Mouse (Mus musculus): ENCODE measurements around the gene Nfx1. TPM values are rescaled to one million over a fixed set of nuclear protein-coding genes. Genes with fewer than 3 reads are reported as not detected.

Gene Nfx1
- polyA plus RNA-seq, 1 experiment = 24.3 TPM

DNA sequence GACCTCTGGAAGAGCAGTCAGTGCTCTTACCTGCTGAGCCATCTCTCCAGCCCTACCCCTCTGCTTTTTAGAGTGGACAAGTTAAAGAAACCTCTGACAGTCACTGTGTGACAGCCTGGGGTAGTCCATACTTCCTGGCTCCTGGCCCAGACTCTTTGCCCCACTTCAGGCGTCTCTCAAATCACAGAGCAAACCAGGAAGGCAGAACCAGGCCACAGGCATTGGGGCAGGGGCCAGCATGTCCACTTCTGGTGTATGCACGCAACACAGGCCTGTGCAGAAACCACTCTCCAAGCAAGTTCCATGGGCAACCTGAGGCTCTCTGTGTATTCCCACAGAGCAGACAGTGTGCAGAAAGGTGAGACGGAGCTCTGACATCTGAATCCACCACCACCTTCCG, 94.5 kb downstream of the Nfx1 start:
- DNase-seq = no peak
- no peaks in the 10 kb centered on the region; the same call in 1 of the 2 replicates for H3K4me1 ChIP-seq (ENCODE audit: control insufficient read depth, insufficient read depth, low read length)
- H3K27me3 ChIP-seq (replicated peaks; ENCODE audit: control insufficient read depth, insufficient read depth, low read length) = no peaks in the 10 kb centered on the region
- no peaks in the 10 kb centered on the region for H3K36me3 ChIP-seq (ENCODE audit: control insufficient read depth, insufficient read depth, low read length)
- H3K27ac ChIP-seq (ENCODE audit: insufficient read depth, low read depth, low read length) = no peak overlapping the region
- 81% methylated on average over 4 of the region's 4 CpGs for WGBS
- H3K4me3 ChIP-seq (ENCODE audit: insufficient read depth, low read depth, low read length) = no peak overlapping the region
- TF ChIP-seq CTCF (conservative IDR thresholded peaks at IDR 0.05; ENCODE audit: insufficient read depth, insufficient read length, low read depth, low read length) (no peak), POLR2A (IDR thresholded peaks at IDR 0.05; ENCODE audit: low read depth, low read length) (no peak)

DNA sequence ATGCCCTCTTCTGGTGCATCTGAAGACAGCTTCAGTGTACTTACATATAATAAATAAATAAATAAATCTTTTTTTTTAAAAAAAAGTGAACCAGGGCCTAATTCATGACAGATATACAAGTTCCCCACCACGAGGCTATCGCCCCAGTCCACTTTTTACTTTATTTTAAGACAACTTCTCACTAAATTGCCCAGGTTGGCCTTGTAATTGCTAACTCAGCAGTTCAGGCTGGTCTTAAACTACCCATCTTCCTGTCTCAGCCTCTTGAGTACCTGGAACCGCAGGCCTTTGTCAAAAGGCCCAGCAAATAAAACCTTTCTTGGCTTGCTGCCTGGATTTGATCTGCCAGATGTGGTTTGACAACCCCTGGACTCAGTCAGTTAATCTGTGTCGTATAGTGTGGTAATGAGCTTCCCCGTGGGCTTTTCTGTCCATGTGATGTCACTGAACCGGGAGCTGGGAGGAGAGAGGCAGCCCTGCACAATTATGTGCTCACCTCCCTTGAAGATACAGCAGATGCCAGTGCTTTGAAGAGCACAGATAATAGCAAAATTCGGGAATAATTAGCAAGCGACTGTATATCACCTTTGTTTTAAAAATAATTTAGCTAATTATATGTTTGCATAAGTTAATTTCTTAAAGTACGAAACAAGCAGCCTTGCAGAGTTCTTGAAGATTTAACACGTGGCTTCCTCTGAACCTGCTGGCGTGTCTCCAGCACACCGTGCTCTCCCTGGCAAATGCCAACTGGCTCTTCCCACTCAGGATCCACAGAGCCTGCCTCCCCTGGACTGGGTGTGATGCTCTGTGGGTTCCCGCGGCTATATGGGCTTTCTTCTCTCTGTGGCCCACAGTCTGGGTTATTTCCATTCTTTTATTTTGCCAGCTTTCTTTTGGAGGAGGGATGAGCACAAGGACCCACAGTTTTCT, 101.1 kb downstream of the Nfx1 start:
- TF ChIP-seq POLR2A (IDR thresholded peaks at IDR 0.05; ENCODE audit: low read depth, low read length) (no peak), CTCF (conservative IDR thresholded peaks at IDR 0.05; ENCODE audit: insufficient read depth, insufficient read length, low read depth, low read length) (no peak)
- no peak overlapping the region for H3K4me3 ChIP-seq (ENCODE audit: insufficient read depth, low read depth, low read length)
- WGBS = 65% methylated on average over 14 of the region's 14 CpGs
- H3K27me3 ChIP-seq (replicated peaks; ENCODE audit: control insufficient read depth, insufficient read depth, low read length) = no peaks in the 10 kb centered on the region
- no peak overlapping the region for H3K27ac ChIP-seq (ENCODE audit: insufficient read depth, low read depth, low read length)
- DNase-seq = peak; percentile 36
- no peaks in the 10 kb centered on the region for H3K4me1 ChIP-seq (ENCODE audit: control insufficient read depth, insufficient read depth, low read length)
- H3K36me3 ChIP-seq (ENCODE audit: control insufficient read depth, insufficient read depth, low read length) = no peaks in the 10 kb centered on the region

DNA sequence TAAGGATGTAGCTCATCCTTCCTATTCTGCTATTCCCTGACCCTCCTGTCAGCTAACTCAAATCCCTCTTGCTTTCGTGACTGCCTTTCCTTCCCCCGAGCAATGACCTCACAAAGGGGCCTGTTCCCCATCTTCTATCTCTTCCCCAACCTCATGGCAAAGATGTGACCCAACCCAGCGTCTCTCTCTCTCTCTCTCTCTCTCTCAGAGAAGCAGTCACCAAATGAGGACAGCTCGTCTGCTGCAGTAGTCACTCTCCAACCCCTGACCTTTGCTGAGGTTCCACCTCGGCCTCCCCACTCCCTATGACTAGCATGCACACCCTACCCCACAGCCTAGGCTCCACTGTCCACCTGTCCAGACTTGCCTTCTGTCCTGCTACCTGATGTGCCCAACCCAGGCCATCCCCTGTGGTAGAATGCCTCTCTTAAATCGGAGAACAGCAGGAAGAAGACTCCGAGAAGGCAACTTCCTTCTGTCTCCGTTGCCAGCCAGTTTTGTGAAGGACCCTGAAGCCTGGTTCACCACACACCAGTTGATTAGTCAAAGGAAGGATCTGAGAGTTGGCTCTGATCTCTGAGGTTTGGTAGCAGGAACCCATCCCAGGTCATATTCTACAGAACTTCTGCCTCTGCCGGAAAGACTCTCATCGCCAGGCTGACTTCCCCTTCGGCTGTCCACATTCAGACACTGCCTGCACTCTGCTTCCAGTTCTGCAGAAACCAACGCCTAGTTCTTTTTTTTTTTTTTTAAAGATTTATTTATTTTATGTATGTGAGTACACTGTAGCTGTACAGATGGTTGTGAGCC, 102.5 kb downstream of the Nfx1 start:
- H3K36me3 ChIP-seq (ENCODE audit: control insufficient read depth, insufficient read depth, low read length) = no peaks in the 10 kb centered on the region
- H3K27ac ChIP-seq (ENCODE audit: insufficient read depth, low read depth, low read length) = no peak overlapping the region
- WGBS = 78% methylated on average over 12 of the region's 12 CpGs
- H3K4me3 ChIP-seq (ENCODE audit: insufficient read depth, low read depth, low read length) = no peak overlapping the region
- no peak for DNase-seq
- no peak for TF ChIP-seq CTCF (conservative IDR thresholded peaks at IDR 0.05; ENCODE audit: insufficient read depth, insufficient read length, low read depth, low read length)
- no peak for TF ChIP-seq POLR2A (IDR thresholded peaks at IDR 0.05; ENCODE audit: low read depth, low read length)
- H3K4me1 ChIP-seq (ENCODE audit: control insufficient read depth, insufficient read depth, low read length) = no peaks in the 10 kb centered on the region
- no peaks in the 10 kb centered on the region for H3K27me3 ChIP-seq (replicated peaks; ENCODE audit: control insufficient read depth, insufficient read depth, low read length)

DNA sequence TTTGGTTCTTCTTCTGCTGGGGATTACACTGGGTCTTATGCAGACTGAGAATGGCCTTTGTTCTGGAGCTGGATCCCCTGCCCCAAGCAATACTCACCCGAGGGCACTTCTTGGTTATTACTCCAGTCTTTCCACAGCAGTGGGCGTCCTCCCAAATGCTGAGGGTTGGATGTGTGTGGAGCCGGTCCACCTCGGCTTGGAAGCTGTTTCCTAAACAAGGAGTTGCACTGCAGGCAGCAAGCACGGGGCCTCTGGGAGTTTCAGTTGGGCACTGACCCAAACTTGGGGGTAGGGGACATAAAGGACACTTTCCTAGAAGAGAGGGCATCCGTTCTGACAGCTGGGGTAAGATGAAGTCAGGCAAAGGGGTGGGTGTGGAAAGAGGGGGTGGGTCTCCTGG, 103.8 kb downstream of the Nfx1 start:
- no peaks in the 10 kb centered on the region for H3K27me3 ChIP-seq (replicated peaks; ENCODE audit: control insufficient read depth, insufficient read depth, low read length)
- 64% methylated on average over 6 of the region's 6 CpGs for WGBS
- H3K4me1 ChIP-seq (ENCODE audit: control insufficient read depth, insufficient read depth, low read length) = no peaks in the 10 kb centered on the region
- no peak overlapping the region for H3K4me3 ChIP-seq (ENCODE audit: insufficient read depth, low read depth, low read length)
- H3K36me3 ChIP-seq (ENCODE audit: control insufficient read depth, insufficient read depth, low read length) = no peaks in the 10 kb centered on the region
- no peak for DNase-seq
- TF ChIP-seq POLR2A (IDR thresholded peaks at IDR 0.05; ENCODE audit: low read depth, low read length) (no peak), CTCF (conservative IDR thresholded peaks at IDR 0.05; ENCODE audit: insufficient read depth, insufficient read length, low read depth, low read length) (no peak)
- H3K27ac ChIP-seq (ENCODE audit: insufficient read depth, low read depth, low read length) = no peak overlapping the region

Other genes starting within 250 kb of the Nfx1 start
- 11.8 and 23.1 TPM in 2 replicates for gene Dnaja1, start 248.8 kb upstream of the Nfx1 start, polyA plus RNA-seq (2012; rRNA removed)
- gene Smu1, start 213.0 kb upstream of the Nfx1 start, polyA plus RNA-seq (2012; rRNA removed) = 21.2 and 30.1 TPM in 2 replicates
- gene B4galt1, start 116.9 kb upstream of the Nfx1 start, polyA plus RNA-seq (2012; rRNA removed) = 20.1 and 22.2 TPM in 2 replicates
- gene Spink4, start 50.9 kb upstream of the Nfx1 start, polyA plus RNA-seq (2012; rRNA removed) = 2.6 and 3.2 TPM in 2 replicates
- 133 and 162 TPM in 2 replicates for gene Bag1, start 22.6 kb upstream of the Nfx1 start, polyA plus RNA-seq (2012; rRNA removed)
- 25.7 and 41.9 TPM in 2 replicates for gene Chmp5, start 22.5 kb upstream of the Nfx1 start, polyA plus RNA-seq (2012; rRNA removed)
- 30.1 and 30.6 TPM in 2 replicates for gene Aqp7, start 77.2 kb downstream of the Nfx1 start, polyA plus RNA-seq (2012; rRNA removed)
- 311 and 352 TPM in 2 replicates for gene Aqp3, start 127.3 kb downstream of the Nfx1 start, polyA plus RNA-seq (2012; rRNA removed)
- gene Nol6, start 153.5 kb downstream of the Nfx1 start, polyA plus RNA-seq (2012; rRNA removed) = 29.0 and 29.3 TPM in 2 replicates
- 59.7 and 67.4 TPM in 2 replicates for gene Ube2r2, start 164.8 kb downstream of the Nfx1 start, polyA plus RNA-seq (2012; rRNA removed)